Mouse (Mus musculus) embryonic facial prominence, embryonic 10.5 days (tissue): ENCODE data around the gene Tldc1. TPM values are rescaled to one million over a fixed set of nuclear protein-coding genes. Genes with fewer than 3 reads are reported as not detected.

Experiments used
- DNase-seq: peaks from one replicate; pipeline ENCODE4 v3.0.0-alpha.2; 2017; ENCODE audit warnings: low spot score
- H3K27ac ChIP-seq: fragments of 300-500 bp; sonication (generic); replicated peaks from 2 replicates; pipeline ENCODE4 v1.5.1; 2016; ENCODE audit warnings: mild to moderate bottlenecking
- H3K27me3 ChIP-seq: fragments of 300-500 bp; sonication (generic); replicated peaks from 2 replicates; pipeline ENCODE4 v1.6.1; 2016; ENCODE audit warnings: low read depth, mild to moderate bottlenecking; ENCODE audit not compliant: poor library complexity, severe bottlenecking
- H3K36me3 ChIP-seq: fragments of 300-500 bp; sonication (generic); replicated peaks from 2 replicates; pipeline ENCODE4 v1.6.1; 2016; ENCODE audit warnings: mild to moderate bottlenecking, moderate library complexity
- H3K4me1 ChIP-seq: fragments of 300-500 bp; sonication (generic); 2 replicates; pipeline ENCODE4 v1.6.1; 2016
- H3K4me3 ChIP-seq: fragments of 300-500 bp; sonication (generic); 2 replicates; pipeline ENCODE4 v1.5.1; 2016; ENCODE audit warnings: mild to moderate bottlenecking, moderate library complexity
- H3K9me3 ChIP-seq: fragments of 300-500 bp; sonication (generic); 2 replicates; pipeline ENCODE4 v1.6.1; 2016; ENCODE audit warnings: mild to moderate bottlenecking
- WGBS: fragments of 180-500 bp; shearing (Covaris S2); methylation state at CpG from one replicate; pipeline ENCODE4 v1.1.7; 2016; 5-methylcytosine and 5-hydroxymethylcytosine counted together
- polyA plus RNA-seq: library from polyadenylated mRNA; unstranded; fragments of >200 nt; fragmentation: Nextera tagmentation; extraction: Ambion mirVana; gene quantifications from 2 replicates; pipeline ENCODE4 v1.2.1, GENCODE M21; 2016

Gene Tldc1
- polyA plus RNA-seq, 1 experiment from 2014 or later = 12.8 TPM

GRCm38 (mm10) chr8:119812650-119813431, 34.6 kb upstream of the Tldc1 start:
- WGBS = 70% methylated on average over 12 of the region's 12 CpGs
- no peak overlapping the region for H3K4me3 ChIP-seq
- no peaks in the 10 kb centered on the region for H3K27me3 ChIP-seq
- H3K27ac ChIP-seq = peak overlapping the region; percentile 66
- peaks cover 57% of the 10 kb centered on the region for H3K36me3 ChIP-seq
- DNase-seq = peak; percentile 44
- no peaks in the 10 kb centered on the region for H3K9me3 ChIP-seq
- peaks cover 76% of the 10 kb centered on the region for H3K4me1 ChIP-seq

GRCm38 (mm10) chr8:119811925-119812324, 33.7 kb upstream of the Tldc1 start:
- Histone ChIP-seq H3K27me3 (no peaks in the 10 kb centered on the region), H3K9me3 (no peaks in the 10 kb centered on the region), H3K4me1 (peaks cover 68% of the 10 kb centered on the region), H3K4me3 (no peak overlapping the region), H3K27ac (peak overlapping the region; percentile 66), H3K36me3 (peaks cover 66% of the 10 kb centered on the region)
- 55% methylated on average over 6 of the region's 6 CpGs for WGBS
- DNase-seq = no peak

- H3K36me3 ChIP-seq = peaks cover 63% of the 10 kb centered on the region
- DNase-seq = no peak
- H3K27me3 ChIP-seq = no peaks in the 10 kb centered on the region
- 0 out of 2 replicates have a peak overlapping the region, but pooled peaks have one; percentile 66 for H3K27ac ChIP-seq
- 90% methylated on average over 14 of the region's 14 CpGs for WGBS
- H3K9me3 ChIP-seq = no peaks in the 10 kb centered on the region
- peaks cover 63% of the 10 kb centered on the region for H3K4me1 ChIP-seq
- no peak overlapping the region for H3K4me3 ChIP-seq
Observed at GRCm38 (mm10) chr8:119810953-119811499, 32.8 kb upstream of the Tldc1 start.

- no peak for DNase-seq
- H3K9me3 ChIP-seq = no peaks in the 10 kb centered on the region
- H3K27ac ChIP-seq = peak overlapping the region; percentile 59
- H3K36me3 ChIP-seq = peaks cover 55% of the 10 kb centered on the region
- H3K27me3 ChIP-seq = no peaks in the 10 kb centered on the region
- 68% methylated on average over 23 of the region's 23 CpGs for WGBS
- H3K4me1 ChIP-seq = peaks cover 65% of the 10 kb centered on the region
- no peak overlapping the region for H3K4me3 ChIP-seq
Observed at GRCm38 (mm10) chr8:119810127-119810868, 32.1 kb upstream of the Tldc1 start.

GRCm38 (mm10) chr8:119809620-119810019, 31.4 kb upstream of the Tldc1 start:
- Histone ChIP-seq H3K36me3 (peaks cover 48% of the 10 kb centered on the region), H3K27me3 (no peaks in the 10 kb centered on the region), H3K27ac (peak overlapping the region; percentile 59), H3K4me3 (no peak overlapping the region), H3K9me3 (no peaks in the 10 kb centered on the region), H3K4me1 (peaks cover 70% of the 10 kb centered on the region)
- 95% methylated on average over 9 of the region's 9 CpGs for WGBS
- no peak for DNase-seq

GRCm38 (mm10) chr8:119807687-119808086, 29.5 kb upstream of the Tldc1 start:
- 88% methylated on average over 4 of the region's 4 CpGs for WGBS
- Histone ChIP-seq H3K27ac (no peak overlapping the region), H3K4me1 (peaks cover 54% of the 10 kb centered on the region), H3K36me3 (peaks cover 42% of the 10 kb centered on the region), H3K4me3 (no peak overlapping the region), H3K9me3 (no peaks in the 10 kb centered on the region), H3K27me3 (no peaks in the 10 kb centered on the region)
- no peak for DNase-seq

- Histone ChIP-seq H3K27me3 (no peaks in the 10 kb centered on the region), H3K4me1 (peaks cover 43% of the 10 kb centered on the region), H3K27ac (peak overlapping the region; percentile 55), H3K4me3 (no peak overlapping the region), H3K9me3 (no peaks in the 10 kb centered on the region), H3K36me3 (peaks cover 42% of the 10 kb centered on the region)
- 76% methylated on average over 14 of the region's 14 CpGs for WGBS
- no peak for DNase-seq
Observed at GRCm38 (mm10) chr8:119806422-119807263, 28.4 kb upstream of the Tldc1 start.

- no peak overlapping the region for H3K4me3 ChIP-seq
- H3K9me3 ChIP-seq = no peaks in the 10 kb centered on the region
- H3K4me1 ChIP-seq = peaks cover 45% of the 10 kb centered on the region
- DNase-seq = no peak
- H3K27ac ChIP-seq = no peak overlapping the region; the same call in 1 of the 2 replicates
- no peaks in the 10 kb centered on the region for H3K27me3 ChIP-seq
- 77% methylated on average over 8 of the region's 8 CpGs for WGBS
- H3K36me3 ChIP-seq = peaks cover 39% of the 10 kb centered on the region
Observed at GRCm38 (mm10) chr8:119805275-119805674, 27.1 kb upstream of the Tldc1 start.

GRCm38 (mm10) chr8:119802592-119802991, 24.4 kb upstream of the Tldc1 start:
- no peaks in the 10 kb centered on the region for H3K27me3 ChIP-seq
- H3K27ac ChIP-seq = no peak overlapping the region
- peaks cover 12% of the 10 kb centered on the region for H3K36me3 ChIP-seq
- 86% methylated on average over 1 of the region's 1 CpGs for WGBS
- H3K9me3 ChIP-seq = no peaks in the 10 kb centered on the region
- peaks cover 57% of the 10 kb centered on the region for H3K4me1 ChIP-seq
- H3K4me3 ChIP-seq = no peak overlapping the region
- DNase-seq = no peak

- DNase-seq = no peak
- peak overlapping the region; percentile 58; the same call in 1 of the 2 replicates for H3K27ac ChIP-seq
- H3K4me1 ChIP-seq = peaks cover 62% of the 10 kb centered on the region
- H3K4me3 ChIP-seq = no peak overlapping the region
- H3K9me3 ChIP-seq = no peaks in the 10 kb centered on the region
- 18% methylated on average over 4 of the region's 4 CpGs for WGBS
- H3K27me3 ChIP-seq = no peaks in the 10 kb centered on the region
- H3K36me3 ChIP-seq = no peaks in the 10 kb centered on the region
Observed at GRCm38 (mm10) chr8:119801168-119801567, 23.0 kb upstream of the Tldc1 start.

GRCm38 (mm10) chr8:119798965-119799264, 20.7 kb upstream of the Tldc1 start:
- Histone ChIP-seq H3K4me3 (peak overlapping the region; percentile 45), H3K4me1 (peaks cover 63% of the 10 kb centered on the region), H3K27me3 (no peaks in the 10 kb centered on the region), H3K27ac (peak overlapping the region; percentile 82), H3K9me3 (no peaks in the 10 kb centered on the region), H3K36me3 (no peaks in the 10 kb centered on the region)
- DNase-seq = no peak
- 65% methylated on average over 2 of the region's 2 CpGs for whole genome bisulfite sequencing
